Mouse (Mus musculus) heart, postnatal 0 days (tissue): Measurements from ENCODE around the gene Slc25a11.

ENCODE experiments used
- CTCF ChIP-seq: IDR thresholded peaks from 2 replicates; pipeline ENCODE4 v1.5.1; 2016; ENCODE audit warnings: antibody characterized with exemption, control low read depth, low read depth
- EP300 ChIP-seq: IDR thresholded peaks from 2 replicates; pipeline ENCODE4 v1.6.1; 2016; ENCODE audit warnings: antibody characterized with exemption, low read depth

- TF ChIP-seq CTCF (no peak), EP300 (no peak)
Observed at GRCm38 (mm10) chr11:70658942-70659341, 11.7 kb upstream of the Slc25a11 start.
